Mouse (Mus musculus) urinary bladder, postnatal 25 days (tissue): Measurements from ENCODE around the gene Cpn1.

Source experiments
- DNase-seq: peaks from one replicate; pipeline ENCODE4 v3.0.0; 2022; ENCODE audit warnings: low spot score

Gene Cpn1

DNA sequence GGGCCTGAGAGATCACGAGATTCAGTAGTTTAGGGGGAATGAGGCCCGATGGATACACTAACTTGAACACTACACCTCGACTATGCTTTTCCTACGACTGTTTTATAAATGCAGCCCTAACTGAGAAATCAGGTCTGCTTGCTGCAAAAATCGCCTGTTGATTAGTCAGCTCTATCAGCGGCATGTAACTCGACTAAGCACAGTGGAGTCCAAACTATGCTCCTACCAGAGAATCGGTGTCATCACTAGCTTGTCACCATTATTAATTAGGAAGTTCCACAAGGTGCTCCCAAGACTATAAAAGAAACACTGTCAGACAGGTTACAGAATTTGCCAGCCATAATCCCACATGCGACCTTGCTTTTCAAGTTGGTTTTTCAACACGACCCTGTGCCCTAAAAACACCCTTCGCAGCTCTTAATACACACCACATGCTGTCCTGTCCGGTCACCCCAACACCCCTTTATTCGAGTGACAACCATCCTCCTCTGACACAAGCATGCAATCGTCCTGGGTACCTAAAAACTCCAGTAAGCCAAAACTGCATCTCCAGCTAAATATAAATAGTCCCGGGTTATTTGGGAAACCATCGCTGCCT is 47.1 kb downstream of the Cpn1 start:
- no peak for DNase-seq

- DNase-seq = no peak
Measured at GRCm38 (mm10) chr19:43938355-43938754, 48.0 kb downstream of the Cpn1 start.

DNA sequence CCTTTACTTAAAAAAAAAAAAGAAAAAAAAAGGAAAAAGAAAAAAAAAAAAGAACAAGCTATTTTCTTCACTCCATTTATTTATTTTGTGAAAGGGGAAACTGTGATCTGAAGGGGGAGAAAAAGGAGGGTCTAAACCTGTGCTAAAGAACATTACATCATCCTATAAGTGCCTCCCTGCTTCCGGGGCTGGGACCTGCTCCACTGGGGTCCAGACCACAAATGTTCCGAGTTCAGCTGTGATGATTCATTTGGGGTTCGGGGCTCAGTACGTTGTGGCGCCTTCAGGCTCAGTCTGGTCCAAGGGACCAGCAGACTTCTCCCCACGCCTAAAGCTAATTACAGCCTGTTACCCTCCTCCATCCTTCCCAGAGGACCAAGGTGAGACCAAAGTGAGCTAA is 55.4 kb downstream of the Cpn1 start:
- no peak for DNase-seq

DNA sequence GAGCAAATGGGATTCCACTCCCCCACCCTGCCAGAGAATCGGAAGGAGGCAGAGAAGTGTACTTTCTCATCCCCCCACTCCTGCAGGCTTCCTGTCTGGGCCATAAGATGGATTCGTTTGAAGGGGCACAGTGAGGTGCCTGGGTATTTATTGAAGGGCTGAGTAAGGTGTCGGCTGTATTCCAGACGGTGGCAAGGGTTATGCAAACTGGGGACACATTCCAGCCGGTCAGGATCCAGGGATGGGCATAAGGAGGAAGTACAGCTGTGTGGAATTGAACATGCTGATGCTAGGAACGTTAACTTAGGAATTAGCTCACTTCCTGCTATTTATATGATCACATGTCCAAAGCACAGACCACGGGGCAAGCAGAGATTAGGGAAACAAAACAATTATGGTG is 56.0 kb downstream of the Cpn1 start:
- DNase-seq = no peak

DNA sequence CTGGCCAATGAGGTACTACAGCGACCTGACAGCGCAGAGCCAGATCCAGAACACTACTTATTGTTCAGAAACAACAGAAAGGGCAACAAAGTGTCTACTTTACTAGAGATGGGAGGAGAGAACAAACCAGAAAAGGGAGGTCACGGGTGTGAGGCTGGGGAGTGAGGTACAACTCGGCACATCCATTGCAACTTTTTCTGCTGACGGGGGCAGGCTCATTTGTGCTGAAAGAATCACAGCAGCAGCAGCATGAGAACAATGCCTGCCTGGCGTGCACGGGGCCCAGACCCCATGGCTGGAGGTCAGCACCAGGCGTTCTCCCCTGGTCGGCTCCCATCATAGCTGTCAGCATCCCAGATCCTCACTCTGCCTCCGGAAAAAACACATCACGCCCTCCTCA is 56.5 kb downstream of the Cpn1 start:
- no peak for DNase-seq

- no peak for DNase-seq
Measured at GRCm38 (mm10) chr19:43927967-43928366, 58.4 kb downstream of the Cpn1 start.

DNA sequence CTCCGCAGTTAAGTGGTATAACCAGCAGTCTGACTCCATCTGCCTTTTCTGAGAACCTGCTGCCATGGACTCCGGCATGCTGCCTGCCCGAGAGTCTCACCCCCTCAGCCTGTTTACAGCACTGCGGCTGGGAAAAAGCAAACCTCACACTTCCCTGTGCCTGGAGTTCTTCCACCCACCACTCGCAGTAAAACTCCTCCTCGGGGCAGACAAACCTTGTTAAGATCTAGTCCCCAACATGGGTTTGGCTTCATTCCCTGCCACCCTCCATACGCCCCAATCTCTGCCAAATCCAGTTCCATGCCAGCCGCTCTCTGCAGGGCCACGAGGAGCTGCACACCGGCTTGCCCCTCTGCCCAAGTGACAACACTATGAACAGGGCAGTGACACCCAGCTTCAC is 59.3 kb downstream of the Cpn1 start:
- no peak for DNase-seq

- no peak for DNase-seq
Measured at GRCm38 (mm10) chr19:43926141-43926987, 60.0 kb downstream of the Cpn1 start.

GRCm38 (mm10) chr19:43924361-43924760 is 62.0 kb downstream of the Cpn1 start:
- DNase-seq = no peak

GRCm38 (mm10) chr19:43922963-43923362 is 63.4 kb downstream of the Cpn1 start:
- DNase-seq = no peak

DNA sequence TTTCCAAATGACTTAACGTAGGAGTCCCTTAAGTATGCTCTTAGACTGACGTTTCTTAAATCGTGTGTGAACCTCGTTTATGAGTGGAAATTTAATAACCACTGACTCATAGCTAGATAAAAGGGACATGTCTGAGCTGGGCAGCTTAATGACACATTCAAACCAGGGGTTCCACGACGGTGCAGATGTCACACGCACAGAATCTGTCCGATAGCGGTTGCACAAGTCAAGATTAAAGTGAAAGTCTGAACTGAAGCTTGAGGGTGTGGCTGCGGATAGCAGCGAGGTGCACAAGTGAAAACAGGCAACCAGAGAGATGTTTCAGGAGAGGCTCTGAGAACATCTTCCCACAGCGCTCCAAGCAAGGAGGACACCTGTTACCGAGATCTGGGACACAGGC is 64.9 kb downstream of the Cpn1 start:
- no peak for DNase-seq

GRCm38 (mm10) chr19:43920453-43921300 is 65.7 kb downstream of the Cpn1 start:
- DNase-seq = no peak

DNA sequence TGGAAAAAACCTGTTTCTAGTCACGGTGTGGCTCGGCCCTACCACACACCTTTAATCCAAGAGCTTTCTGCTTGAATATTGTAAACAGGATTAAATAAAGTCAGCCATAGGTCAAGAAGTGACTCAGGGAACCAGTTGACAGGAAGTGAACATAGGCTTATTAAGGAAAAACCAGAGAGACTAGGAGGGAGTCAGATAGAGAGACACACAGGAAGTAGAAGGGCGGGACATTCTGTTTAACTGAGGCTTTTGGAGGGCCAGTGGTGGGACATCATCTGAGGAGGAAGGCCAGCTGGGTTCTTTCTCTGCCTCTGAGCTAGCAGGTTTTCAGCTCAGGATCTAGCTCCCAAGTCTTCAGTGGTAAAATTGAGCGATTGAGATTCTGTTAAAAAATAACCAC is 66.5 kb downstream of the Cpn1 start:
- no peak for DNase-seq

GRCm38 (mm10) chr19:43918834-43919233 is 67.5 kb downstream of the Cpn1 start:
- no peak for DNase-seq

- DNase-seq = no peak
Measured at GRCm38 (mm10) chr19:43917763-43918162, 68.6 kb downstream of the Cpn1 start.

- no peak for DNase-seq
Measured at GRCm38 (mm10) chr19:43917406-43917691, 69.0 kb downstream of the Cpn1 start.

DNA sequence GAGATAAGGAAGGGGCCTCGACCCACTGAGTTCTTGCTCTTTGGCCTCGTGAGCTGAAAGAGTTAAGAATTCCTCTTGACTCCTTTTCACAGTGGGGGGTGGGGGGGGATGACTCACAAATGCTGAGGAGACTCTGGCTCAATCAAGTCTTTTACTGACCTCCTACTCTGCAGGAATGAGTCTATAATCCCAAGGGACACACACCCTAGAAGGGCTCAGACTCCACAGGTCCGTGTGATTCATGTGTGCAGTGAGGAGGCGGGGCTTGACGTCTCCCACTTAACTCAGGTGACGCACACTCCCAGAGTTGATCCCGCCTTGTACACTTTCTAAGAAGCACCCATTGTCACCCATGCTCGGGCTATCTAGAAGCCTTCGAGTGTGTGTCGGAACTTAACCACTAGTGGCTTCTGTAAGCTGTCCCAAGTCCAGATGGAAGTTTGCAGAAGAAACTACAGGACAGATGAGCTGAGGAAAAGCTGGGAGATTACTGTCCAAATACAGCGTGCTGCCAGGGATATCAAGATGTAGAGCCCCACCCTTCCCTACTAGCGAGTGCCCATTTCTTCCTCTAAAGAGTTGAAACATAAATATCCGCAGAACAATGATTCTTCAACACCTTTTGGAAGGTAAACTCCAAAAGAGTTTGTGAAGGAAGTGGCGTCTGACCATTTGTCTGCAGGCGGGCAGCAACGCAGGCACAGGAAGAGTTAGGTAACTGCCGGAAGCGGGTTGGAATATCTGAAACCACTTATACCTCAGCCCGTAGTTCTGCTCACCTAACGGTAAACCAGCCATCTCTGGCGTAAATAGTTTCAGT is 69.6 kb downstream of the Cpn1 start:
- no peak for DNase-seq

- DNase-seq = no peak
Measured at GRCm38 (mm10) chr19:43915431-43915830, 70.9 kb downstream of the Cpn1 start.

GRCm38 (mm10) chr19:43914986-43915385 is 71.4 kb downstream of the Cpn1 start:
- no peak for DNase-seq

DNA sequence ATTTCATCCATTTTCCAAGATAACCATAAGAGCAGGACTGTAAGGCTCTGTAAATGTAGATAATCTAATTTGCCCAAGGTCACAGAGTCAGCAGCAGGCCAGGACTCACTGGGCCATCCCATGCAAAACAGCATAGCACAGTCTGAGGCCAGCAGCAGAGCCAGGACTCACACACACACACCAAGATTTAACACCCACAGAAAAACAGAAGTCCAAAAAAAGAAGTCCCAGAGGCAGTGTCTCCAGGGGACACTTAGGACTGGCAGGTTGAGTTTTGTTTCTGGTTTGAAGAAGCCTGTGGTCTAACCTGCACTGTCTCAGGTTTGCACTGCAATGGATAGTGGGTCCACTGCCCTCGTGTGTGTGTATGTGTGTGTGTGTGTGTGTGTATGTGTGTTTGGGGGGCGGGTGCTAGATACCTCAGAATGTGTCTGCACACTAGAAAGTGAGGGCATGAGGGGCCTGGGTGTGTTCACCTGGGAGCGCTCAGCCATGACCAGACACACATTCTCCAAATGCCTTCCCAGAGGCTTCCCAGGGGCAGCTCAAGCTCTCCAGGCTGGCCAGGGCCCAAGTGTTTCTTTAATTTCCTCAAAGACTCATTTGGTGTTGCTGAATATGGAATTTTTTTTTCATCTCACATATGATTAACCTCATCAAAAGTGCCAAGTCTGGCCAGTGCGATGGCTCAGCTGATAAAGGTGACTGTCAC is 73.4 kb downstream of the Cpn1 start:
- DNase-seq = no peak

DNA sequence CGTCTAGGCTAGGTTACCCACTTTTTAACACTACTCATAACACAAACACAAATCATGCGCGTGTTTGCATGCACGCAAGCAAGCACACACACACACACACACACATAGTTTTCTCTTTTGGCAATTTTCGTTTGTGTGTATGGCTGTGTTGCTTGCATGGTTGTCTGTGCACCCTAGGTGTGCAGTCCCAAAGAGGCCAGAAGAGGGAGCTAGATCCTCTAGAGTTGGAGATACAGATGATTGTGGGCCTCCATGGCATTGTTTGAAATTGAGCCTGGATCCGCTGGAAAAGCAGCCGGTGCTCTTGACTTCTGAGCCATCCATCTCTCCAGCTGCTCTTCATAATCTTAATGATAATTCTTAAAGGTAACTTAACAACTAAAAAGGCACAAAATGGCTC is 79.9 kb downstream of the Cpn1 start:
- DNase-seq = no peak
